Mouse (Mus musculus) small intestine, adult 2 months (tissue): Measurements from ENCODE around the gene Ltv1.

Experiments
- CTCF ChIP-seq: fragments of 200-500 bp; IDR thresholded peaks from 2 replicates; pipeline ENCODE4 v1.5.1; 2012; ENCODE audit warnings: low read depth, mild to moderate bottlenecking, control low read depth, inconsistent platforms, low read length, moderate library complexity, mixed read lengths; ENCODE audit not compliant: insufficient replicate concordance, insufficient read length; ENCODE audit errors: extremely low read depth
- POLR2A ChIP-seq: fragments of 200-500 bp; IDR thresholded peaks from 2 replicates; pipeline ENCODE4 v1.6.1; 2012; ENCODE audit warnings: low read depth, mild to moderate bottlenecking, control low read depth, inconsistent platforms, low read length, moderate library complexity

DNA sequence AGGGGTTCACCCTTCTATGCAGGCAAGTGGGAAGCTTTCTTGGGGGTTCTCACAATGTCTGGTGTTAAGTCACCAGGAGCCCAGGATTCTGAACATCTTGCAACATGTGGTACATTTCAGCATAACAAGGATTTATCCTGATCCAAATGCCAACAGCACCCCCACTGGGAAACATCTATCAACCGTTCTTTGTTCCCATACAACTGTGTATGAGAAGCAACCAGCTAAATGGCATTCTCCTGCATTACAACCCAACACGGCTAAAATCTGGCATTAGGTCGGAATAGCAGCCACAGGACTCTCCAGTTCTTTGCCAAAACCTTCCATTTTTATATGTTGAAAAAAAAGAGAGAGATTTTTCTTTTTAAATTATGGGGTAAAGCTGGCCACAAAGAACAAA is 16.5 kb upstream of the Ltv1 start:
- TF ChIP-seq POLR2A (no peak), CTCF (no peak)
